Mouse (Mus musculus) lung, postnatal 25 days (tissue): ENCODE measurements at regions not wholly inside any gene's neighbourhood (a gene's known extent, or its start where the extent isn't known, plus 50 kb on each side); places are given as distances from the start of the nearest gene placed in this dataset.
"Not testable (repeated sequence)": the region's sequence is repeated elsewhere in the genome, so short reads cannot be mapped to it uniquely, and the experiment has no call there.

Source experiments
- DNase-seq: peaks from one replicate; pipeline ENCODE4 v3.0.0; 2022; ENCODE audit warnings: low spot score

DNA sequence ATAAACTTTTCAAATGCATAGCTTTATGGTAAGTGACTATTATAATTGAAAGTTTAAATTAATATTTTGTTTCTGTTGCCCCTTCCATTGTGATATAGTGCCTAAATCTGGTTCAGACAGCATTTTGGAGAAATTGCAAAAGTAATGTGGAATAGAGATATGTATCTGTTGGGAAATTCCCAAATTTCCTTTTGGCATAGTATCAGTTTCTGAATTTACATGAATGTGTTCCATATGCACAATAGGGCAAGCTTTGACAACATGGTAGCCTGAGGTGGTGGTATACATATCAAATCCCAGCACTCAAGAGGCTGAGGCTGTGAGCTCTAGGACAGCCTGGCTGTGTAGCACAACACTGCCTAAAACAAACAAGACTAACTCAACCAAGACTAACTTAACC is 147.2 kb upstream of the Supt20 start:
- no peak for DNase-seq

- DNase-seq, result peak; percentile 6
Measured at GRCm38 (mm10) chr3:54551908-54552307, 140.7 kb upstream of the Supt20 start.

DNA sequence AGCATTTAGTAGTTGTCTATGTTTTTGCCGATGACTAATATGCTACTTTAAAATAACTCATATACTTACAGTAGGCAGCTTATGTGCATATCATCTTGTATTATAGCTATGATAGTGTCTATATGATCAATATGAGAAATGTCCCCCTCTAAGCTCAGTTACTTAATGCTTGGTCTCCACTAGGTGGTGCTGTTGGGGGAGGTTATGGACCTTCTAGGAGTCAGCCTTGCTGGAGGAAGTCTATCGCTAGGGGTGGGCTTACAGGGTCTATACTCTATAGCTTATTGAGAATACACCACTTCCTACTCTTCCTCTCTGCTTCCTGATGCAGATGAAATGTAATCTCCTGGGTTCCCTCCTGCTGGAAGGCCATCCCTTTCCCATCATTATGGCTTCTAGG is 136.7 kb upstream of the Supt20 start:
- DNase-seq, result no peak

- DNase-seq, result no peak
Measured at GRCm38 (mm10) chr3:54559053-54559452, 133.6 kb upstream of the Supt20 start.

DNA sequence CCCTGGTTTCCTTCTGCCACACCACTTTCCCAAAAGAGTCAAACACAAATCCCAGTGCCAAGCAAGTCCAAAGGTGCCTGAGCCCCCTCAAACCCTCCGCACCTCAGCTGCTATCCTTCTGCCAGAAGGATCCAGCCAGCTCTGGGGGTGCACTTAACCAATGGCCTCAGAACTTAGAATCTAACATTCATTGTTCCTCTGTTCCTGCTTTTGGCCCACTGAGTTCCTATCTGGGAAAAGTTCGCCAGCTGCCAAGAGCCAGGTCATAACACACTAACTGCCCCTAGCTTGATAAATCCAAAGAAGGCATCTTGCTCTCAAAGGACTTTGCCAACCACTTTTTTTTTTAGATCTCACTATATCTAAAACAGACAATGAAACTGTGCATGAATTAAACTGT is 133.1 kb upstream of the Supt20 start:
- no peak for DNase-seq

- DNase-seq, result peak; percentile 4
Measured at GRCm38 (mm10) chr3:54560056-54560922, 132.3 kb upstream of the Supt20 start.

GRCm38 (mm10) chr3:54567329-54567728 is 125.3 kb upstream of the Supt20 start:
- DNase-seq, result no peak

- DNase-seq, result no peak
Measured at GRCm38 (mm10) chr3:54568096-54568495, 124.5 kb upstream of the Supt20 start.

DNA sequence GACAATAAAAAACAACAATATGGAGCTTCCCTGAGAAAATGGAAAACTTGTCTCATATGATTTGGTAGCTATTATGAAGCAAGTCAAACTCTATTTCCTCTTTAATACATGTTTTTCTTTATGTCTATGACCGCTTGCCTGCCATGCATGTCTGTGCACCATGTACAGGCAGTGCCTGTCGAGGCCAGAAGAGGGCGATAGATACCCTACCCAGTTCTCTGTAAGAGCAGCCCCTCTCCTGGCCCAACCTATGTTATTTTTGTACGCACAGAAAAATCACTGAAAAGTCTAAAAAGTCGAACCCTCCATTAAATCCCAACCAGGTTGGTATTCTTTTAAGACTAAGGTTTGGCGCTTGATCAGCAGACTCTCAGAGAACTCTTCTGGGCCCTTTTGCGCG is 122.1 kb upstream of the Supt20 start:
- no peak for DNase-seq

DNA sequence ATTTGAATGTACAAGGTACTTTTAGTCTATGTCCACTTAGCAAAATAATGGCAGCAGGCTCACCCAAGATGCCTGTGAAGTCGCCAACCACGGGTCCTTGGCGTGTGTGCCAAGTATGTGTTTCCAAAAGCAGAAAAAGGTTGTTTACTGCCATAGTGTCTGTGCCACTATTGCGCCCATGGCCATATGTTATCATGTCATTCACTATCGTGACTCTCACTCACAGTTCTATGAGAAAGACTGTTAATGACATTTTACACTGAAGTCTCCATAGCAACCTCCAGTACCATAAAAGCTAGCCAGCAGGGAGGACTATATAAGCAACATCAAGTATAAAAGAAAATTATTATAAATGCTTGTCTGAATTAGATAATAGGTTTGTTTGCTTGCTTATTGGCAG is 114.8 kb upstream of the Supt20 start:
- no peak for DNase-seq

- no peak for DNase-seq
Measured at GRCm38 (mm10) chr3:54579425-54579824, 113.2 kb upstream of the Supt20 start.

DNA sequence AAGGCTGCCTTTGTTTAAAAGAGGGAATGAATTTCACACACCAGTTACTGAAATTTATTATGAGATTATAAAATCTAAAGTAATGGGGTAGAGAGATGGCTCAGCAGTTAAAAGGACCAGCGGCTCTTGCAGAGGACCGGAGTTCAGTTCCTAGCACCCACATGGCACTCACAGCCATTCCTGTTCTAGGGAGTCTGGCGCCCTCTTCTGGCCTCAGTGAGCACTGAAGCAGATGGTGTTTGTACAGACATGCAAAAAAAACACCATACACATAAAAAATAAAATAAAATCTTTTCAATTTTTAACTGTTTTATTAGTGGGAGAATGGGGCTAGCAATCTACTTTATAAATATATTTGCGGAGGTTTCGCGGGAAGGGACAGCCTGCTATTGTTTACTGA is 112.3 kb upstream of the Supt20 start:
- DNase-seq, result no peak

- DNase-seq, result not testable (repeated sequence)
Measured at GRCm38 (mm10) chr3:54585781-54586180, 106.8 kb upstream of the Supt20 start.

DNA sequence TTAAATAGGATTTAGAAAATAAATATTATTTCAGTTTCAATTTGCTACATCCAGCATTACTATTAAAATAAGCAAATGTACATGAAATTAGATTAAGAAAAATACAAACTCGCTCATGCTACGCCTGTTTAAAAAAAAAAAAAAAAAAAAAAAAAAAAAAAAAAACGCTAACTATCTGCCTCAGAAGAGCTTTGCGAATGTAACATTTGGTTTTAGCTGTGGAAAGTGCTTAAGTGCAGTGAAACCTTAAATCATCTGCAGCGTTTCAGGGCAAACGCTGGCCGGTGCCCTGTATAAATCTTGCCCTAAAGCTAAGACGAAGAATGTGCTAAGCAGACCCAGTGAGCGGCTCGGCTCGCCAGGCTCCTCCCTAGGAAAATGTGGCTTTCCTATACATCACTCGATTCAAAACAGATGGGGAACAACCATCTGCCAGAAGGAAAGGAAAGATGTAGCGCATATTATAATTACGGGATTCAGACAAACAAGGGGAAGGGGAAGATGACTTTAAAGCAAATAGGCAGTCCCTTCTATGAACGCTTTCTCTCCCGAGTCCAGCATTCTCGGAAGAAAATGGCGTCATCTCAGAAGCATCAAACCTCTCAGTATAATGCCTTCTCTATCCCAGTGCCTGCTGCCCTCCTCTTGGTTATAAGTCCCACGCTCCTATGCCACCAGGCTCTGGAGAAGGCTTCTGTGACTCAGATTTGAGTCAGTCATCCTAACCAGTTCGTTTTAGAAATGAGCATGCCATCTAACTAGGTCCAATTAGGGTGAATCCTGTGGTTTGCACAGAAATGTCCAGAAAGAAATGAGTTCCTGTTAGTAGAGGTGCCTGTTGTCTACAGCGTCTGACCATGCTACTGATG is 105.2 kb upstream of the Supt20 start:
- no peak for DNase-seq

- no peak for DNase-seq
Measured at GRCm38 (mm10) chr3:54588198-54588597, 104.4 kb upstream of the Supt20 start.

DNA sequence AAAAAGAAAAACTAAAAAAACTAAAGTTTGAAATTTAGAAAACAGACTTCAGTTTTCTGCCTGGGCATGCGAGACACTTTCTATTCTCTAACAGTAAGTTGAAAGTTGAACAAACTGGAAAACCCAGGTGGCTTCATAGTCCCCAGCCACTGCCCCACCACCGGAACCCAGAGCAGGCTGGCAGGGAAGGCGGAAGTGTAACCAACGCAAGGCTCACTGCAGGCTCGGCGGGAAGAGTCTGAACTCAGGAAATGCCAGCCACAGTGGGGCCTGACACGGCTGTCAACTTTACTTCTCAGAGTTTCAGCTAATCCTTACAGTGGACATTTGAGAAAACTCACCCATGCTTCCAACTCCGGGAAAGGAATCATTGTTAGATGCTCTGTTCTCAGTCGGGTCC is 102.6 kb upstream of the Supt20 start:
- DNase-seq, result no peak

DNA sequence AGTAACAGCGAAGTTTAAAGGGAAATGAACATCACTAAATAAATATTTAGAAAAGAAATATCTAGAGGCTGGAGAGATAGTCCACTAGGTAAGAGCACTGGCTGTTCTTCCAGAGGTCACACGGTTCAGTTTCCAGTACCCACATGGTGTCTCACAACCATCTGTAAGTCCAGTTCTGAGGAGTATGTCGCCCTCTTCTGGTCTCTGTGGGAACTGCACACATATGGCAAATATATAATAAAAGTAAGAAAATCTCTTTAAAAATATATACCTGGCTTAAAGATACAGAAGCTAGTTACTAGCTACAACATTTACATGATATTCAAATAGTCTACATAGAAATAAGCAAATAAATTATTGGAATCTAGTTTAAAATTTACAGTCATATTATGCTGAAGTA is 101.4 kb upstream of the Supt20 start:
- no peak for DNase-seq

DNA sequence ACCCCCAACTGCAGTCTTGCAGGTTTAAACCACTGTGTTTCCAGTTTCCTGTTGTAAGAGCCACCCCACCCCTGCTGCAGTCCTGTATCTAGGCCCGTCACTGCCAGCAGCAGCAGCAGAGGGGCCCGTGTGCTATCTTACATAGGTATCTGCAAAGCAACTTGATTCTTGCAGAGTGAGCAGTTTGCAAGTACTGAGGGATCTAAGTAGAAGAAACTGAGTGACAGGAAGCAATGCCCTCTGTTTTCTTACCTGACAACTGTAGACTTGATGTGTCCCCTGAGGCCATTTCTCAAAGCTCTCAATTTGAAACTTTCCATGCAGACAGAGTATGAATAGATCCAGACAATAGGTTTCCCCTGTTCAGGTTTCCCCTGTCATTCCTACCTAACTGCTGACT is 100.5 kb upstream of the Supt20 start:
- DNase-seq, result no peak

DNA sequence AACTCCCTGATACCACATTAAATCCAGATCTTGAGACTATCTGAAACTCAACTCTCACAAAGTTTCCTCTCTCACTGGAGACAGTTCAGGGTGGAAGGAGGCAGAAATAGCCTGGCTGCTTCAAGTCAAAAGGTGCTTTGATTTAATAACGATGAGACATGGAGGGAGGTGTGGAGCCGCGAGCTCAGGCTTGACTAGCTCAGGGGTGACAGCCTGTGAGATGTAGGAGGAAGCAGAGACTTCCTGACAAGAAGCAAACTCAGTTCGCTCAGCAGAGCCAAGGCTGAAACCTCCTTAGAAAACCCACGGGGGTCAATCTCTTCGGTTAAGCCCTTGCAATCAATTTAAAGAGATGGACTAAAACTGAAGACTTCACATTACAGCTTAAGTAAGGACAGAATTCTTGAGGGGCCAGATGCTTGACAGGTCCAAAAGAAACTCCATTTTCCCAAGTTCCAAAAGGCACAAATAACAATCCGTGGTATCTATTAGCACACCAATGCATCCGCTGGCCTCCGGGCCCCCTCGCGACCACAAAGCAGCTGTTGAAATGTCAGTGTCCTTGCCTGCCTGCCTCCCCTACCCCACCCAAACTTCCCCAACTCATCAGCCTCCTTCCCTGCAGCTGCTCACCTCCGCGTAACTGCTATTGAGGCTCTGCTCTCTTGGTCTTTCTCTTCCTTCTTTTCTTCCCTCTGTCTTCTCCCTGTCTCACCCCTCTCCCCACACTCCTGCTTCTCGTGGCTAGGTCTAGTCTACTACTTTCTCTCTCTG is 99.8 kb upstream of the Supt20 start:
- no peak for DNase-seq

DNA sequence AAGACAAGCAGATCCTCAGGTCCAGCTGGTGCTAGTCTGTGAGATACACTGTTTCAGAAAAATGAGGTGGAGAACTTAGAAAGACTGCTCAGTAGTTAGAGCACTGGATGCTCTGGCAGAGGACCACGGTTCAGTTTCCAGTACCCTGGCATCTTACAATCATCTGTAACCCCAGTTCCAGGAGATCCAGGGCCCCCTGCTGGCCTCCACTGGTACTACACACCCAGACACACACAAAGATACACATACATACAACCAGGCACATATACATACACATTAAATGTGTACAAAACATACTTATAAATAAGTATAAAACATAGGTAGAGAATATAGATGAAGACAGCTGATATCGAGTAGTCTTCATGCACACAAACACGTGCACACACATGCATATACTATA is 97.4 kb upstream of the Supt20 start:
- no peak for DNase-seq

DNA sequence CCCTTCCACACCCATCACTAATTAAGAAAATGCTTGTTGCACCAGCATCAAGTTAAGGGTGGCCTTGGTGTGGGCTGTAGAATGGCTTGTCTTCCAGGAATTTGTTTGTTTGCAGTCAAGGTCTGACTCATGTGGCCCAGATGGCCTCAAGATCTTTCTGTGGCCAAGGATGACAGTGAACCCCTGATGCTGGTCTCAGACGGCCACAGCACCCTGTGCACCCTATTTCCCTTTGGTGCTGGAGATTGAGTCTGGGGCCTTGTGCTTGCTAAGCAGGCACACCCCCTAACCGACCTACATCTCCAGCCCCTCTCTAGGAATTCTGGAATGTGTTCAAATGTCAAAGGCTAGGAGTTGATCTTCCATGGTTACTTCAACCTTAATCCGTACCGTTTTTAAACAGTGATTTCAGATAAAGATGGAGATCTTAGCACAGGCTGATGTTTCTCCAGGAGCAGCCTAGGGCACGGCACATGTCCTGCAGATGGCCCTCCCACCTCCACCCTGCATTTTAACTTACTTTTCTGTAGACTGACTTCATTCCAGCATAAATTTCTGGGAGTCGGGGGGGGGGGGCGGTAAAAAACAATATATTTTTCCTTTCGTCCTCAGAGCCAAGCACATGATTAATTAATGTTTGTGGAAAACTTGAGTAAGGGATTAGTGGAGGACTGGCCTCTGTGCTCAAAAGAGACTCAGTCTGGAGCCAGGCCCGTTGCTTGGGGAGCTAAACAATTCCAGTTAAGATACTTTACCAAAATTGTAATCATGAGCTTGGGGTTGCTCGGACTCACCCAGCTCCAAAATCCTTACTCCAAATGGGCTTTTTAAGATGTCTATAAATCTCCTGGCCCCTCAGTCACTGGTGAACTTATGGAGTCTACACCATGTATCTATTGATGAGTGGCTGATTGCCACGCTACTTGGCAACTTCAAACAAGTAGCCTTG is 95.0 kb upstream of the Supt20 start:
- no peak for DNase-seq
